Mouse (Mus musculus) neutrophil, adult 83 days (primary cell): ENCODE results near the gene 9230112D13Rik. TPM values are rescaled to one million over a fixed set of nuclear protein-coding genes. Genes with fewer than 3 reads are reported as not detected.

Experiments
- total RNA-seq, 2 experiments: library from RNA; stranded (reverse); gene quantifications; one replicate each; pipeline ENCODE4 v1.2.4; 2023

Gene 9230112D13Rik
- total RNA-seq: not detected

GRCm38 (mm10) chr14:34522701-34523100 lies at the start of gene 9230112D13Rik:
Gene 9230112D13Rik (minus strand): TSS chr14:34522801.

GRCm38 (mm10) chr14:34503325-34503647 lies 19.3 kb downstream of the 9230112D13Rik start, which contains the start of gene Bmpr1a:
Gene Bmpr1a (minus strand): TSS chr14:34503341.

Other genes with a start within 250 kb of the 9230112D13Rik start
- gene Shld2, start 212.3 kb downstream of the 9230112D13Rik start, total RNA-seq: 1 to 10 TPM; 8.6 to 9.2 TPM
- gene Glud1, start 212.1 kb downstream of the 9230112D13Rik start, total RNA-seq: 100 to 1,000 TPM; 219 to 235 TPM
- gene Fam25c, start 167.4 kb downstream of the 9230112D13Rik start, total RNA-seq: not detected
- not detected for gene Sncg, start 148.0 kb downstream of the 9230112D13Rik start, total RNA-seq
- gene Mmrn2, start 147.3 kb downstream of the 9230112D13Rik start, total RNA-seq: under 1 TPM in 1 of 2 experiments, not detected in 1; 0.26 TPM
- 10 to 100 TPM; 11.5 to 16.0 TPM for gene Bmpr1a, start 19.5 kb downstream of the 9230112D13Rik start, total RNA-seq
- gene Ldb3, start 65.9 kb upstream of the 9230112D13Rik start, total RNA-seq: not detected
- not detected for gene Opn4, start 77.3 kb upstream of the 9230112D13Rik start, total RNA-seq
- gene Wapl, start 151.1 kb upstream of the 9230112D13Rik start, total RNA-seq: 10 to 100 TPM; 65.2 to 66.5 TPM